Comparison of ENCODE assay signal across 25 mouse cellular contexts in genomic region chr14:76877306-76877705, GRCm38 (mm10).
A peak's percentile ranks its signal among the peaks of the same experiment; 100 is the strongest.
DNase-seq lines count a peak whose midpoint lies in the region; ATAC-seq and TF ChIP-seq lines count a peak whose summit lies in the region.
"Had no signal": no experiment of that assay in that cellular context is flagged by ENCODE, and none has a peak within 500 bp of the region (broad histone marks: within the 10 kb centered on the region; RNA-seq: fewer than 3 reads in every experiment).

No protein-coding gene starts in this region.

- peak; percentile 28 for DNase-seq in kidney, adult 18-20 months
- DNase-seq in lung, postnatal 0 days (ENCODE audit: low spot score), result no peak
- no peak for DNase-seq in lung, postnatal 4 days
- peak; percentile 48 to 57 for DNase-seq in kidney, postnatal 25 days
- DNase-seq in right cerebral cortex, postnatal 4 days, result no peak
- no peak for DNase-seq in adrenal gland, postnatal 36 days
- DNase-seq: adrenal gland, adult 8-10 months; cerebellum, adult 18-20 months; cerebellum, postnatal 14 days; gastrocnemius, postnatal 36 days; heart, adult 2 months; heart, postnatal 36 days; layer of hippocampus, adult 9-11 months; thymus, postnatal 14 days had no signal

- H3K27me3 ChIP-seq in kidney, embryonic 15.5 days, result no peaks in the 10 kb centered on the region
- H3K27me3 ChIP-seq in lung, postnatal 0 days (replicated peaks; ENCODE audit: insufficient read depth, low read length), result no peaks in the 10 kb centered on the region
- H3K27me3 ChIP-seq: embryonic facial prominence, embryonic 13.5 days; forebrain, embryonic 13.5 days; heart, embryonic 15.5 days; hindbrain, embryonic 13.5 days; limb, embryonic 13.5 days; lung, embryonic 15.5 days had no signal

- H3K4me2 ChIP-seq in kidney, embryonic 15.5 days, result no peak overlapping the region
- H3K4me2 ChIP-seq in lung, postnatal 0 days (replicated peaks; ENCODE audit: low read depth, low read length), result no peak overlapping the region
- H3K4me2 ChIP-seq: embryonic facial prominence, embryonic 13.5 days; forebrain, embryonic 13.5 days; heart, embryonic 15.5 days; hindbrain, embryonic 13.5 days; limb, embryonic 13.5 days; lung, embryonic 15.5 days had no signal

- H3K4me3 ChIP-seq in kidney, embryonic 15.5 days (replicated peaks), result no peak overlapping the region
- no peak overlapping the region for H3K4me3 ChIP-seq in lung, postnatal 0 days (ENCODE audit: low read depth, low read length)
- H3K4me3 ChIP-seq: embryonic facial prominence, embryonic 13.5 days; forebrain, embryonic 13.5 days; heart, adult 2 months; heart, embryonic 15.5 days; hindbrain, embryonic 13.5 days; limb, embryonic 13.5 days; lung, embryonic 15.5 days; midbrain, embryonic 10.5 days had no signal

- no peak overlapping the region for H3K9ac ChIP-seq in kidney, embryonic 15.5 days
- no peak overlapping the region for H3K9ac ChIP-seq in lung, postnatal 0 days (replicated peaks; ENCODE audit: low read depth)
- H3K9ac ChIP-seq: embryonic facial prominence, embryonic 13.5 days; forebrain, embryonic 13.5 days; heart, embryonic 15.5 days; hindbrain, embryonic 13.5 days; limb, embryonic 13.5 days; liver, embryonic 14.5 days; lung, embryonic 15.5 days had no signal

- peaks cover 47% of the 10 kb centered on the region for H3K4me1 ChIP-seq in kidney, embryonic 15.5 days
- H3K4me1 ChIP-seq in lung, postnatal 0 days (ENCODE audit: insufficient read depth, low read depth, low read length), result peaks cover 18% of the 10 kb centered on the region; the same call in 1 of the 2 replicates

- H3K36me3 ChIP-seq in kidney, embryonic 15.5 days, result no peaks in the 10 kb centered on the region
- no peaks in the 10 kb centered on the region for H3K36me3 ChIP-seq in lung, postnatal 0 days (ENCODE audit: insufficient read depth, low read length)
- H3K36me3 ChIP-seq: embryonic facial prominence, embryonic 13.5 days; heart, embryonic 15.5 days; hindbrain, embryonic 13.5 days; limb, embryonic 13.5 days; lung, embryonic 15.5 days; midbrain, embryonic 10.5 days had no signal

- no peaks in the 10 kb centered on the region for H3K9me3 ChIP-seq in kidney, embryonic 15.5 days (replicated peaks)
- H3K9me3 ChIP-seq in lung, postnatal 0 days (ENCODE audit: low read length), result no peaks in the 10 kb centered on the region
- H3K9me3 ChIP-seq: embryonic facial prominence, embryonic 13.5 days; forebrain, embryonic 13.5 days; heart, embryonic 15.5 days; hindbrain, embryonic 13.5 days; limb, embryonic 13.5 days; lung, embryonic 15.5 days; midbrain, embryonic 10.5 days had no signal

- TF ChIP-seq EP300 in lung, postnatal 0 days (IDR thresholded peaks at IDR 0.05), result no peak; the same call in 1 of the 2 replicates

- no peak overlapping the region for H3K27ac ChIP-seq in kidney, embryonic 15.5 days
- H3K27ac ChIP-seq in lung, postnatal 0 days (ENCODE audit: low read length), result 0 out of 2 replicates have a peak overlapping the region, but pooled peaks have one; percentile 88
- H3K27ac ChIP-seq: embryonic facial prominence, embryonic 13.5 days; forebrain, embryonic 13.5 days; heart, adult 2 months; heart, embryonic 15.5 days; hindbrain, embryonic 13.5 days; kidney, postnatal 0 days; limb, embryonic 13.5 days; liver, embryonic 14.5 days; midbrain, embryonic 10.5 days had no signal

- WGBS in kidney, embryonic 15.5 days, result 59% methylated on average over 5 of the region's 5 CpGs
- WGBS in lung, postnatal 0 days, result 18% methylated on average over 5 of the region's 5 CpGs

- no peak for ATAC-seq in kidney, embryonic 15.5 days (replicated peaks; ENCODE audit: low FRiP score)
- ATAC-seq in lung, postnatal 0 days, result no peak
- ATAC-seq: forebrain, embryonic 13.5 days; midbrain, embryonic 16.5 days had no signal

- no peak for TF ChIP-seq CTCF in lung, postnatal 0 days (IDR thresholded peaks at IDR 0.05)

Comparison
In these comparisons a context has a peak if more than half of its experiments do, and no peak if none do; other contexts are left out.
1. DNase-seq: peak in kidney, adult 18-20 months (single experiment) and kidney, postnatal 25 days (2 of 2); none in lung, postnatal 0 days (single experiment), lung, postnatal 4 days (0 of 2), right cerebral cortex, postnatal 4 days (single experiment) and adrenal gland, postnatal 36 days (0 of 2).